Mouse (Mus musculus) thymus, adult 18-20 months (tissue): ENCODE results near the gene Fads2.

Experiments
- DNase-seq, 2 experiments: peaks; one replicate each; pipeline ENCODE4 v3.0.0; 2022; ENCODE audit warnings: mixed read lengths in 2 of 2

Gene Fads2

DNA sequence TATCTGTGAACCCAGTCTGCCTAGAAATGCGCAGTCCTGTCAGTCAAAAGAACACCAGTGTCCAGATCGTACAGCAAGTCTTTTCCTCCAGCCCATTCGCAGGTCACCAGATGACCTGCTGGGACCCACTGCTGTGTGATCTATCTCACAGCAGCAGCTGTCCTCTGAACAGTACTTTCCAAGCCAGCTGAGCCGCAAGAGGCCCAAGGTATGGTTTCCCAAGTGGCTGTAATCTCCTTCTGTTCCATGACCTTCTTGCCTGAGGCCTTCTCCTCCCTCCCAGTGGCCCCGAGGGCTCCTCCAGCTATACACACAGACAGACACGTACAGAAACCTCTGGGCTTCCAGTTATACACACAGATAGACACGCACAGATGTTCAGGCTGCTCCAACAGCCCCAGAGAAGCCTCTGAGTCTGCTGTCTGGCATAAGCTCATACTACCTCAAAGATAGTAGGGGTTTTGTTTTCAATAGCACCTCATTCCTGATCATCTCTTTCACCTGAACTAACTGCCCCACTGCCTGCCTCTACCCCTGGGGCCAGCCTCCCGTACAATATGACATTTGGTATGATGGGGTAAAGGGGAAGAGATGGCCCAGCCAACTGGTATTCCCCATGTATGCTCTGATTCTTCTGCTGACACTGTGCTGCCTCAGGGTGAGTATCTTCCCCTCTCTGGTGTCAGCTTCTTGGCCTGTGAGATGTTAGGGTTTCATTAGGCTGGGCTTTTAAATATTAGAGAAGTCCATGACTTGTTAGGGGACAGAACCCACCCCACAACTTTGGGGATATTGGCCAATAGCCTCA, 40.6 kb downstream of the Fads2 start:
- no peak for DNase-seq

DNA sequence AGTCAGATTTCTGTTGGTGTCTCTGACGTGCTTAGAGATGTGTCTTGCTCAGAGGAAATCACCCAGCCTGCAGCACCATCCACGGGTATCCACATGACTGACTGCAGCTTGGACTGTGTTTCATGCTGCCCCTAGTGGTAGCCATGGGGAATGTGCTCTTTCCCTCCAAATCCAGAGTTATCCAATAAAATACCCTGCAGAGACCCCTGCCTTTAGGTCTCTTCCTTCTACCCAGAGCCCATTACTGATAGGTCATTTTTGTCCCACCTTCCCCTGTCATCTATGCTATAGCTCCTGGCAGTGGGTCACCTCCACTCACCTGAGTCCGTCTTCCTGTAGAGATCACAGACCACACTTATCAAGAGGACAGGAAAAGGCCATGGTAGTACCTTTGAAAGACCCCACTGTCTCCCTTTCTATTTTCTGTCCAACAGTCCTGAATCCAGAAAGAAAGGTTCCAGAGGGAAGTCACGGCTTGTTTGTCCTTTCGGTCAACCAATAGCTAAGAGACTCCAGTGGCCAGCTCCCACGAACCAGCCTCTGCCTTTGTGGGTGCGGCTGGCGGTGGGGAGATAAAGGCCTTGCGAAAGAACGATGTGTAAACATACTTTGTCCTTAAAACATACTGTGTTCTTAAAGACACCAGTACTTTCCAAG, 41.5 kb downstream of the Fads2 start:
- no peak for DNase-seq

DNA sequence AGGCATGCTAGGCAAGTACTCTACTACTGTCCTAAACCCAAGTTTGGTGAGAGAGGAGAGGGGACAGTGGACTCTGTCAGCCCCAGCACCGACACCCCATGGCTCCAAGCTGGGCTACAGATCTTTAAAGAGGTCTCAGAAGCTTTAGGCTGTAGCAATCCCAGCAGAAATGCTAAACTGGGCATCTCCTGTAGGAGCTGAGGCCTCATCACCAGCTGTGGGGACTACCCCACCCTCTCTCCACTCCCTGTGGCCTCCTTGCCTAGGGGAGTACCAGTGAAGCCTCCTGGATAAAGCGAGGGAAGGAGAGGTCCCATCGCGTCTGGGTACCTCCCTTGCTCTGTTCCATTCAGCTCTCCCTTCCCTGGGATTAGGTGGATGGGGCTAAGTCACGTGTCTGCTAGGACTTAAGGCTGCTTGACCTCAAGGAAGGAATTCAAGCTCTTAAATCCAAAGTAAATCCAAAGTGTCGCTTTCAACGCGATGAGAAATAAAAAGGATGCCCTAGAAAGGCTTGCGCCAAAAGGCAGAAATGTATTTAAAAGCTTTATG, 42.6 kb downstream of the Fads2 start:
- DNase-seq: no peak

DNA sequence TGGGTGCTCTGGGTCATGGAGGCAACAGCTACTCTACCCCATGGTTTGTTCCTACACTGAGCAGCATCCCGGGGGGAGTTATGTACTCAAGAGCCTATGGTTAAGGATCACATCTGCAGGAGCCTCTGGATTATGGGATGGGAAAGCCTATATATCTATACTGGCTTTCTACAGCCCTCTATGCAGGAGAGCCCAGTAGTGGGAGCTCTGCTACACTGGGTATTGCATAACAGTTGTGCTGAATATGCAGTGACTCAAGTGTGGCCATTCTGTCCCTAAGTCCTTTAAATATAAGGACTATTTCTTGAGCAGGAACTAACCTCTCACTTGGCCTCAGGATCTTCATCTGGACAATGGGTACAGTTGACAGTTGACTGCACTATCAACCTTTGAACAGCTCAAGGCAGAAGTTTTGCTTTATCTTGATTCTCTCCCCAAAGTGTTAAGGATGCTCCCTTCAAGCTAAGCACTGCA, 43.2 kb downstream of the Fads2 start:
- DNase-seq: no peak

DNA sequence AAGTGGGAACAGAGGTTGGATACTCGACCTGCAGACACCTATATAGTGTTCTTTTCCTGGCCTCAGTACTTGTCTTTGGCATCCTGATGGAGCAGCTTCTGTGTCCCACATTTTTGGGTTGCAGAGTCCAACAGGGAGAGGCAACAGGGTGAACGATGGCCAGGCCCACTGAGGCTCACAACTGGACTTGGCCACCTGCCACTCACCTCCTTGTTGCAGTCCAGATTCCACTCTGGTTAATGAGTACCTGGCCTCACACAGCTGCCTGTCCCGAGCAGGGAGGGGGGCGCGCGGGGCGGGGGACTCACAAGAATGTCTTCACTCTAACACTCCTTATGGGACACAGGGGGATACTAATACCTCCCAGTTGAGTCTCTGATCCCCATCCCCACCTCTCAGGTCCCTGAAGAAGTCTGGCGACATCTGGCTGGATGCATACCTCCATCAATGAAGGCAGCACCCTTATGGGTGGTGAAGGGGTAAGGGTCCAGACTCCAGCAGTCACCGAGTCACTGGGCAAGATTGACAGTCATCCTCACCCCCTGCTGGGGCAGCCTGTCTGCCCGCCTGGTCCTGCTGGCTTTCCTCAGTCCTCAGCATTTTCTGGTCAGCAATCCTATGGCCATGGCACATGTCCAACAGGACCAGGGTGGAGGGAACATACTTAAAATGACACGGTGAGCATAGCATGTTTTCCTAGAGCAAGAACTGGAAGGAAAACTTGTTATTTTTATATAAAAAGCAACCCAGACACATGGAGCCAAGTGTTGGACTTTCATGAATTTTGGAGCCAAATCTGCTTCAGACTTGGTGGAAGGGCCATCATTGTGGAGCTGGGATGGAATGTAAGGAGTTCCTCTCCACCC, 43.8 kb downstream of the Fads2 start:
- DNase-seq: no peak

DNA sequence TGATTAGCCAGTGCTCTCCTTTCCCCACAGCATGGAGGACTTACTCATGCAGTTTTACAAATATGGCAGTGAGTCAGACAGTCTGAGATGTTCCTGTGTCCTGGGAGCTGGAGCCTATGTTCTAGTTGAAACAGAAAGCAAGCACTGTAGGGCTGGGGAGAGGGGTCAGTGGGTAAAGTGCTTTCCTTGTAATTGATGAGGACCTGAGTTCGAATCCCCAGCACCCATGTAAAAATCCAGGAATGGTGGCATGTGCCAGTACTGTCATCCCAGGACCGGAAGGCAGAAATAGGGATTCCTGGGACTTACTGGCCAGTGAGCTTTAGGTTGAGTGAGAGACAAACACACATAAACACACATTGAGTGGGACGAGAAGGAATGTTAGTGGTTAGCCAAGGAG, 44.9 kb downstream of the Fads2 start:
- DNase-seq: no peak

DNA sequence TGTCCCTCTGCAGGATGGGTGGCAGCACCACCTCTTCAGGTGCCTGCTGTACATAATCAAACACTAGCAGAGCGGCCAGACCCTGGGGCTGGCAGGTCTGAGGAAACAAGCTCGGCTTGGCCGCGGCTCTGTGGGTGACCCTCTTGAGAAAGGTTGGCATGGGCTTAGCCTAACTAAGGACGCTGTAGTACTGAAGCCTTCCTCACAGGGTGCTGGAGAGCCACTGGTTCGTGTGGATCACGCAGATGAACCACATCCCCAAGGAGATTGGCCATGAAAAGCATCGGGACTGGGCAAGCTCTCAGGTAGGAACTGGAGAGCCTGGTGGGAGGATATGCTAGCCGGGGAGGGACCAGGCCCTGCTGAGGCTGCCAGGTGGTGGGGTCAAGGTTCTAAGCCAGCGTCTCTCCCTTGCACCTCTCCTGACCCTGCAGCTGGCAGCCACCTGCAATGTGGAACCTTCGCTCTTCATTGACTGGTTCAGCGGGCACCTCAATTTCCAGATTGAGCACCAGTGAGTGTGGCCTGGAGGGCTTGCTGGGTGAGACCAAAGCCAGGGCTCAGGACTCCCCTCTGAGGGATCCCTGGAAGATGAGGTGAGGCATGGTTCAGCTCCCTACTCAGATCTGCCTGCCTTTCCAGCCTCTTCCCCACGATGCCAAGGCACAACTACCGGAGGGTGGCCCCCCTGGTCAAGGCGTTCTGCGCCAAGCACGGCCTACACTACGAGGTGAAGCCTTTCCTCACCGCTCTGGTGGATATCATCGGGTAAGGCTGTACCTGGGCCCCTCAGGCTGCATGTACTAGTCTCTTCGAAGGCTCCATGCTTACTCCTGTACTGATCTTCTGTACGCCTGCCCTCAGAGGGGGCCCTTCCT, 45.5 kb downstream of the Fads2 start:
- DNase-seq: no peak

DNA sequence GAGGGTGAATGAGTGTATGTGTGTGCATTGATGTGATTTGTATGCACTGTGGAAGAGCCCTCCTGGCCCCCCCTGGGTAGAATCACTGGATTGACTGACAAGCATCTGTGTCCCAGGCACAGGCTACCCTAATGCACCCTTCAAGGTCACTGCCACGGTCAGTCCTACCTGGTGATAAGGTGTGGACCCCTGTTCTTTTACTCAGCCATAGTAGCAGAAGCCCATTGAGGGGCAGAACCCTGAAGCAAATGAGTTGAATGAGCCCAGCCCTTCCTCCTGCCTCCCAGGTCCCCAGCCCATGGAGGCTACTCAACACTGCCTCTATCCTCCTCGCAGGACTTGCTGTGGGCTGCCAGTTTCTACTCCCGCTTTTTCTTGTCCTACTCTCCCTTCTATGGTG, 46.3 kb downstream of the Fads2 start:
- DNase-seq: no peak

DNA sequence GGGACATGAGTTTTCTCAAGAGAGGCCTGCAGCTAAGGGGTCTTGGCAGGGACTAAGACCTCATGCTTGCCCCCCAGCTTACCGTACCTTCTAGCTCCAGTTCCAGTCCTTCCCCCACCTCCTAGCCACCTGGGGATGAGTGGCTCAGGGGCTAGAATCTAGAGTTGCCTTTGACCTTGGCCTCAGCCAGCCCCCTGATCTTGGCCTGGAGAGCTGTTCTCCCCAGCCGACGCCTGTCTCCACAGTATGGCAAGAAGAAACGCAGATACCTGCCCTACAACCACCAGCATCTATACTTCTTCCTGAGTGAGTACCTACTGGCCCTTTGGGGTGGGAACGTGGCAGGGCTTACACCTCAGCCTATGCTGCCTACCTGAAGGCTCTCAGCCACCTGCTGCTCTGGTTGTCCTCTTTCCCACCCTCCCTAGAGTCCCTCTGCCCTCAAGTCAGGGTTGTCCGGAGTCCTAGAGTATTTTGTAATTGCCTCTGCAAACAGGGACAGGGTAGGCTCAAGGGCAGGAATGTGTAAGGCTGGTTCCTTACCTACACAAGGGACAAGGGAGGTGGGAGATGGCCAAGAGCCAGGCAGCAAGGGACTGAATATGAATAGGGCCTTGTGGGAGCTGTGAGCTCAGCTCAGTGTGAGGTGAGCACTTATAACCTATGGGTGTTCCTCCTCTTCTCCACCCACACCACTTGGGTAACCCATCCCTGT, 47.0 kb downstream of the Fads2 start:
- DNase-seq: no peak

DNA sequence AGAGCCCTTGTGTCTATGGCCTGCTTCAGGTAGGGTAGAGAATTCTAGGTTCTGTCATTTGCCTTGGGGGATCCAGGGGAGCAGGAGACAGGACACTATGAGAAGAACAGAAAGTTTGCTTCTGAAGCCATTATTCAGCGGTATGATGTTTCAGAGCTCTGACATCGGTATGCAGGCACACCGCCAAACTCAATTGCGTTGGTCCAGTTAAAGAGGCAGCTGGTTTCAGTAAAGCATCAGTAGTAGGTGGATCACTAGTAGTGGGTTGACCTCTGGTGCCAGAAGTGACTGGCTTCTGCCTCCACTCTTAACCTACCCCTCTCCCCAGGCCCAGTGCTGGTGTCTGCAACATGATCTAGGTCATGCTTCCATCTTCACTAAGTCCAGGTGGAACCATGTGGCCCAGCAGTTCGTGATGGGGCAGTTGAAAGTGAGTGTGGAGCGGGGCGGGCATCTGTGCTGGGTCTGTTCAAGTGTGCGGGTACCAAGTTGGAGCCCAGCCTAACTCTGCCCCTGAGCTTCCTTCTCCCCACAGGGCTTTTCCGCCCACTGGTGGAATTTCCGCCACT, 47.8 kb downstream of the Fads2 start:
- no peak for DNase-seq

DNA sequence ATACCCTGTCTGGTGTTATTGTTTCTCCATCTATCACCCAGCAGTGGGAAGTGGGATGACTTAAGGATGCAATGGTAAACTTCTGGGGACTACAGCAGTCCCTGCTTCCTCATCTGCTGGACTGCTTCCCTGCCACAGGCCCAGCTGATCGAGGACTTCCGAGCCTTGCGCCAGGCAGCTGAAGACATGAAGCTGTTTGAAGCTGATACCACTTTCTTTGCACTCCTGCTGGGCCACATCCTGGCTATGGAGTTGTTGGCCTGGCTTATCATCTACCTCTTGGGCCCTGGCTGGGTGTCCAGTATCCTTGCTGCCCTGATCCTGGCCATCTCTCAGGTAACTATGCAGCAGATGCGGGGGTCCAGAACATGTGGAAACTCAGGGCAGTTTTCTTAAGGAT, 48.8 kb downstream of the Fads2 start:
- no peak for DNase-seq

DNA sequence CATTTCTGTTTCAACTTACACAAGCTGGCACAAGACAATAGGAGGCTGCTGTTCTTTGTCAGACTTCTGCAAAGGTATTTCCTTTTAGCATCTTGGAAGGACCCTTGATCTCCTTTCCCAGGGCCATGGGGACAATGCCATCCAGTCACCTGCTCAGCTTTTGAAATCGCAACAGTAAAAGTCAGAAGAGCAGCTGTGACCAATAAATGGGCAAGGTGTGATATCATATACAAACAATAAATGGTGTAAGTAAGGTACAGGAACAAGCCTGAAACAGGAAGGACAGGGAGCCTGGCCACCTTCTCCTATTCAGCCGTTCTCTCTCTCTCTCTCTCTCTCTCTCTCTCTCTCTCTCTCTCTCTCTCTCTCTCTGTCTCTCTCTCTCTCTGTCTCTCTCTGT, 51.1 kb downstream of the Fads2 start:
- no peak for DNase-seq

DNA sequence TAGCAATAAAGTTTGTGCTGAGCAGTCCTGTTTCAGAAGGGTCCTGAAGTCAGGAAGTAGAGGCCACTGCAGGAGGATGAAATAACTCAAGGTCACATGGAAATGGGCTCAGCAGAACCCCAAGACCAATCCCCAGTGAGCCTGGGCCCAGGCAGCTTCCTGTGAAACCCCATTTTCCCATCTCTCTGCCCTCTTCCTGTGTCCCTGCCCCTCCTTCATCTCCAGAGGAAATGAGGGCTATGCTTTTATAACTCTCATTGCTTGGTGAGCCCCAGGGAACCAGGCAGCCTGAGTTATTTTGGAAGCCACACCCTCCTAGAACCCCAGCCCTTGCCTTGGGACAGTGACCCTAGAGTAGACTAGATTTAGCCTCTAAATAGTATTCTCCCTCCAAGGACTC, 52.0 kb downstream of the Fads2 start:
- no peak for DNase-seq

DNA sequence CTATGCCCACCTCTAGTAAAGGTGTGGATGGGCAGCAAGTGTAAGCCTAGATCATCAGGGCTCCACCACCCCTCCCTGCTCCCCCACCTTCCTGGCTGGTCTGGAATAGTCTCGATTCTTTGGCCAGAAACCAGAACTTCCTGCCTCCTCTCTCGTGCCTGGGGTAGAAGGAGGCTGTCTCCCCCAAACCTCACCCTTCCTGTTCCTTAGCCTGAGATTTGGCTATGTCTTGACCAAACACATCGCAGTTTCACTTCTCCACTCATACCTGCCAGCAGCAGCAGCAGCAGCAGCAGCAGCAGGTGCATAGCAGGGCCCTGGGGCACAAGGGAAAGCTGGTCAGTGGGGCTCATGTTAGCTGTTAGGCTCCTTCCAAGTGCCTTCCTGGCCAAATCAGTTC, 54.6 kb downstream of the Fads2 start:
- DNase-seq: no peak

DNA sequence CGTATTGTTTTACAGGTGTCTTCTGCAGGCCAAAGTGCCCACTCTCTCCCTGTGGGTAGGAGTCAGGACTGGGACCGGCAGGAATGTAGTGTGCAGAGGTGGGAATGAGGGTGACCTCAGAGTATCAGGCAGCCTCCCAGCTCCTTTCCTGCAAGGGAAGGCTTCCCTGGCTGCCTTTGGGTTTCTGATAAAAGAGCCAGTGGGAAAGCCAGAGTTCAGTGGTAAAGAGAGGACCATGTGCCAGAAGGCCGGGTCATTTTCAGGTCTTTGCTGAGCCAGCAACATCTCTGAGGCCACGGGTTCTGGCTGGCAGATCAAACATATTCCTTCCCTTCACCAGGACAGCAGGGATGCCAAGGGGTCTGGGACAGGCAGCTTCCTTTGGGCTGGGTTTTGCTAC, 55.2 kb downstream of the Fads2 start:
- no peak for DNase-seq

DNA sequence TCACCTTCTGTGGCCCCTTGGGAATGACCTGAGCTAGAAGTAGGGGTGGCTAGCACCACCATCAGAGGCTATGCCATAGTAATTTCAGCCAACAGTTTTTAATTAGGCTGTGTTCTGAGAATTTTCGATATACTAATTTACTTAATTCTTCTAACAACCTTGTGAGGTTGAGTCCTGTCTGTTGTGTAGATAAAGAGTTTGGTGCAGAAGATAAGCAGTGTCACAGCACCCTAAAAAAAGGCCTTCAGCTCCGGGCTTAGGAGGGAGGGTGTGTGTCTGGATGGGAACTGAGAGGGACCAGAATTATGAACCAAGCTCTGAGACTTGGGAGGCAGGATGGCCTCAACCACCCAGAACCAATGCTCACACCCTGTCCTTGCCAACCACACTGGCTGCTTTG, 55.8 kb downstream of the Fads2 start:
- DNase-seq: no peak

DNA sequence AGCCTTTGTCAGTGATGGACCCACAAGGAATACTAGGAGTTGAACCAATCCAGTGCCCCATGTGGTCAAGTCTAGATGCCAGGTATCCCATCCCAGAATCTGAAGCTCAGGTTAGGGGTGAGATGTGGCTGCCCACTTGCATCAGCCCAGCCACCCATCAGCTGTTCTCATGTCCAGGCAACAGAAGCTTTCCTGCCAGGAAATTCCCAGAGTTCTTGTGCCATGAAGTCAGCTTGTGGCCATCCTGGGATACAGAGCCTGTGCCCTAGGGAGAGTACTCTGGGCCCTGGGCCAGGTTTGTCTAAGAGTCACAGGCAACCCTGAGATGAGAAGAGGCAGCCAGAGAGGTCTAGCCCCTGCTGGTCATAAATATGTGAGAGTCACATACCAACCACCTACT, 57.9 kb downstream of the Fads2 start:
- no peak for DNase-seq

DNA sequence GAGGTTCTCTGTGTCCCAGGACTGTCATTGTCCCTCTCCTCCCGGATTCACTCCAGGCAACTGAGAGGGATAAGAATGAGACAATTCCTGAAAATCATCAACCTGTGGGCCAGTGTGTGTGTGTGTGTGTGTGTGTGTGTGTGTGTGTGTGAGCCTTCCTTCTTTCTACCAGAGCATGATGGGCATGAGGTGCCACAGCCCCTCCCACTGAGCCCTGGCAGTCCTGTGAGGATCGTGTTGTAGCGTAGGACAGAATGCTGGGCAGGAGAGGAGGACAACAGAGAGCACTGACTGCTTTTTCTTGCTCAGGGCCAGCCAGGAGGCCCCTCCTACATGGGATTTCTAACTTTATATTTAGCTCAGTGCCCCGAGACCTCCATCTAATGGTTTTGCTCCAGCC, 58.7 kb downstream of the Fads2 start:
- no peak for DNase-seq

DNA sequence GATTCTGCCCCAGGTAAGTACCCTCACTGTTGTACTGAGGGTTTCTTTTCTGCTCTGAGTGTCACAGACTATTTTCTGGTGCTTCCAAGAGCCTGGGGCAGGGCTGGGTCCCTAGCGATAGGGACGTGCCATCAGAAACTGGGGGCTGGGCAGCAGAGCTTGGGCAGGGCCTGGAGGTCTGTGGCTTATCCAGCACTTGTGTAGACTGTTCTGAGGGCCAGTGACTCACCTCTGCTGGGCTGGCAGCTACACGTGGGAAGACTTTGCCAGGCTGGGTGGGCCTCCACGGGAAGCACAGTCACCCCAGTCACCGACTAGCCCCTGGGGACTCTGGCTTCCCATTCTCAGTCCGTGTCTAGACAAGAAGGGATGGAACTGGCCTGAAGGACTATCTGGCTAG, 59.3 kb downstream of the Fads2 start:
- no peak for DNase-seq

DNA sequence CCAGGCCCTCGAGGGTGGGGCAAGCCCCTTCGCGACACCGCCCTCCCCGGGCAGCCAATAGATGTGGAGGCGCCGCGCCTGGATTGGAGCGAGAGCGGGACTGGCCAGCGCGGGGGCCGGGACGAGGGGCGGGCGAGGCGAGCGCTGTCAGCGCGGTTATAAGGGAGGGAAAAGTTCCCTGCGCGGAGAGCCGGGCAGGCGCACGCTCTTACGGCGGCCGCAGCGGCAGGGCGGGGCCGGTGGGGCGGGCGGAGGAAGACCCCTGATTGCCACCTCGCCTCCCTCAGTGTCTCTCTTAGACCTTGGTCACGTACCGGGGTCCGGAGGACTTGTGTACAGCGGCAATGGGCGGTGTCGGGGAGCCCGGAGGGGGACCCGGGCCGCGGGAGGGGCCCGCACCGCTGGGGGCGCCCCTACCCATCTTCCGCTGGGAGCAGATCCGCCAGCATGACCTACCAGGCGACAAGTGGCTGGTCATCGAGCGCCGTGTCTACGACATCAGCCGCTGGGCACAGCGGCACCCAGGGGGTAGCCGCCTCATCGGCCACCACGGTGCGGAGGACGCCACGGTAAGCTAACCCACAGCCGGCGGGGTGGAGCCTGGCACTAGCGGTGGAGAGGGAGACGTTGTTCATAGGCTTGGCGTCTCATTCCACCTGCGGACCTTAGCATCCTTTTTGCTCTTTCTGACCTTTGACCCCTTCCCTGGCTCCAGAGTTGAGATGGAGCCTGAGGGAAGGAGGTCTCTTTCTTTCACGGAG, 60.0 kb downstream of the Fads2 start, which contains the start of gene Fads3:
Gene Fads3, plus strand, starts transcription at position 182 of the 761 bp plus-strand sequence.
- DNase-seq: no peak
